Mouse (Mus musculus) right cerebral cortex, postnatal 25 days (tissue): ENCODE data around the gene Rtn4rl1.

Experiments
- DNase-seq: peaks from one replicate; pipeline ENCODE4 v3.0.0; 2022

Gene Rtn4rl1

DNA sequence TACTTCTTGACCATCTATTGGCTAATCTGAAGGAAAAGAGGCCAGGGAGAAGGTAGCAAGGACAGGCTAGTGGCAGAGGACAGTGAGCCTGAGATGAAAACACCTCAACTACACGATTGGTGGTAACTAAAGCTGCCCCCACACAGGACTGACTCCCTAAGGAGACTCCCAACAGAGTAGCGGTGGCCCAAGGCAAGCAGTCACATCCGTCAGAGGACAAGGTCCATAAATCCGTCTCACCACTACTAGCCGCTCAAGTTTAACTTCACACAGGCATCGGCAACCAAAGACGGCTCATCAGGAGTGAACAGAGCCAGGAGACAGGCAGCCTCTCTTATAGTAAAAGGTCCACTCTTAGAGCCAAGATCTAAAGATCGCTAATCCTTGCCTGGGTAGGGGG, 117.2 kb downstream of the Rtn4rl1 start:
- DNase-seq = no peak

DNA sequence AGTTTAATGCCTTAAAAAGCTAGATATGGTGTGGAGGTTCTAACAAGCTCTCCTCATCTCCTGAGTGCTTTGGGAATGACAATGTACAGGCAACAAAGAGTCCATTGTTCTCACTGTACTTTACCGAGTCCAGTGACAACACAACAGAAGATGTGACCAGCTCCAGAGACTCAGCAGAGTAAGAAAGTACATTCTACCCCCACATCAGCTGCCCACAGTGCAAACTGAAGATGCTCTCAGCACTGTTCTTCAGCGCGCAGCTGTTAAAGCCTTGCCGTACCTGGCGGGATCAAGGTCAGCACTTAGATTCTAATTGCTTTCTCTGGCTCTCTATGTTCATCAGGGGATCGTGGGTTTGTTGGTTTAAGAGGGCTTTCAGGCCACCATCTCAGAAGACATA, 118.2 kb downstream of the Rtn4rl1 start:
- DNase-seq = no peak

DNA sequence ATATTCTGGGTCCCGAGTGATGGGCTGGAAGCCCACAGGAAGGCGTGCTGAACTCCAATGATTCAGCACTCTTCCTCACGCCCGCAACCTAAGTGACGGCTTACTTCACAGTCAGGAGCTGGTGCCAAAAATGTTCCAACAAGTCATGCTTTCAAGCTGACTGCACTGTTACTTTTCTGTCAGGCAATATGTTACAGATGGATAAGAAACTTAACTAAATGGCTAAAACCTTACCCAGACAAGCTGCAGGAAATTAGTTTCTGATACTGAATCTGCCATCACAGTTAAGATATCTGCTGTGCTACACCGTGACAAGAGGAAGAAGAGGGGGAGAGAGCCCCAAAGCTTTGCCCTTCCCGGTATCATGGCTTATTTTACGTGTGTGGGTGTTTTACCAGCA, 120.3 kb downstream of the Rtn4rl1 start:
- DNase-seq = no peak
